Mouse (Mus musculus) heart, embryonic 16.5 days (tissue): ENCODE measurements at regions not wholly inside any gene's neighbourhood (a gene's known extent, or its start where the extent isn't known, plus 50 kb on each side); places are given as distances from the start of the nearest gene placed in this dataset.

Experiments
- ATAC-seq: fragments of 200-750 bp; cut with Nextera tagmentation; replicated peaks from 2 replicates; pipeline ENCODE4 v1.8.0; 2017; ENCODE audit warnings: moderate number of reproducible peaks; ENCODE audit not compliant: insufficient read depth, low FRiP score; ENCODE audit errors: extremely low read depth
- H3K27ac ChIP-seq: fragments of 300-500 bp; sonication (generic); 2 replicates; pipeline ENCODE4 v1.5.1; 2014; ENCODE audit warnings: mild to moderate bottlenecking, low read length, control low read depth, moderate library complexity
- H3K27me3 ChIP-seq: fragments of 300-500 bp; sonication (generic); 2 replicates; pipeline ENCODE4 v1.6.1; 2014; ENCODE audit warnings: low read length, mixed read lengths; ENCODE audit not compliant: control insufficient read depth, insufficient read depth
- H3K36me3 ChIP-seq: fragments of 300-500 bp; sonication (generic); 2 replicates; pipeline ENCODE4 v1.6.1; 2014; ENCODE audit not compliant: control insufficient read depth, insufficient read depth
- H3K4me1 ChIP-seq: fragments of 300-500 bp; sonication (generic); 2 replicates; pipeline ENCODE4 v1.6.1; 2014; ENCODE audit warnings: low read length, mixed read lengths; ENCODE audit not compliant: control insufficient read depth, insufficient read depth
- H3K4me2 ChIP-seq: fragments of 300-500 bp; sonication (generic); 2 replicates; pipeline ENCODE4 v1.6.1; 2014; ENCODE audit warnings: low read depth, mild to moderate bottlenecking, control low read depth, low read length
- H3K4me3 ChIP-seq: fragments of 300-500 bp; sonication (generic); 2 replicates; pipeline ENCODE4 v1.5.1; 2014; ENCODE audit warnings: mild to moderate bottlenecking, control low read depth, low read length
- H3K9ac ChIP-seq: fragments of 300-500 bp; sonication (generic); 2 replicates; pipeline ENCODE4 v1.6.1; 2014; ENCODE audit warnings: low read length, control low read depth
- H3K9me3 ChIP-seq: fragments of 300-500 bp; sonication (generic); replicated peaks from 2 replicates; pipeline ENCODE4 v1.6.1; 2016; ENCODE audit warnings: low read length; ENCODE audit not compliant: control insufficient read depth
- WGBS: fragments of 180-500 bp; shearing (Covaris S2); extraction: QIAGEN DNeasy Blood & Tissue Kit; methylation state at CpG from one replicate; pipeline ENCODE4 v1.1.7; 2014; 5-methylcytosine and 5-hydroxymethylcytosine counted together

DNA sequence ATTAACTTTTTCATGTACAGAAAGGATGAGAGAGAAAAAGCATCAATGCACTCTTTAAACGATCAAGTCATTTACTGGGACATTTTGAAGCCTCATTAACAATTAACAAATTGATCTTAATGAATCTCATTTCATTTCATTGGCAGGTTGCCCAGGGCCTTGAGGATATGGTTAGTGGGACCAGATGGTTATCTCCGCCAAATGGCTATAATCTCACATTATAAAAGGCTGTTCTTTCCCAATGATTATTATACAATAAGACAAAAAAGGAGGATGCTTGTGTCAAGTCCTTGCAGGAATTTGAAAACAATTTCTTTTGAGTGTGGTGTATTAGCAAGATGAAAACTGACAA, 185.3 kb downstream of the Snx13 start:
- Histone ChIP-seq H3K9me3 (no peaks in the 10 kb centered on the region), H3K4me2 (no peak overlapping the region), H3K4me3 (no peak overlapping the region), H3K9ac (no peak overlapping the region), H3K36me3 (no peaks in the 10 kb centered on the region), H3K27ac (no peak overlapping the region), H3K4me1 (no peaks in the 10 kb centered on the region), H3K27me3 (no peaks in the 10 kb centered on the region)
- no peak for ATAC-seq
- WGBS: 70% methylated on average over 2 of the region's 2 CpGs

DNA sequence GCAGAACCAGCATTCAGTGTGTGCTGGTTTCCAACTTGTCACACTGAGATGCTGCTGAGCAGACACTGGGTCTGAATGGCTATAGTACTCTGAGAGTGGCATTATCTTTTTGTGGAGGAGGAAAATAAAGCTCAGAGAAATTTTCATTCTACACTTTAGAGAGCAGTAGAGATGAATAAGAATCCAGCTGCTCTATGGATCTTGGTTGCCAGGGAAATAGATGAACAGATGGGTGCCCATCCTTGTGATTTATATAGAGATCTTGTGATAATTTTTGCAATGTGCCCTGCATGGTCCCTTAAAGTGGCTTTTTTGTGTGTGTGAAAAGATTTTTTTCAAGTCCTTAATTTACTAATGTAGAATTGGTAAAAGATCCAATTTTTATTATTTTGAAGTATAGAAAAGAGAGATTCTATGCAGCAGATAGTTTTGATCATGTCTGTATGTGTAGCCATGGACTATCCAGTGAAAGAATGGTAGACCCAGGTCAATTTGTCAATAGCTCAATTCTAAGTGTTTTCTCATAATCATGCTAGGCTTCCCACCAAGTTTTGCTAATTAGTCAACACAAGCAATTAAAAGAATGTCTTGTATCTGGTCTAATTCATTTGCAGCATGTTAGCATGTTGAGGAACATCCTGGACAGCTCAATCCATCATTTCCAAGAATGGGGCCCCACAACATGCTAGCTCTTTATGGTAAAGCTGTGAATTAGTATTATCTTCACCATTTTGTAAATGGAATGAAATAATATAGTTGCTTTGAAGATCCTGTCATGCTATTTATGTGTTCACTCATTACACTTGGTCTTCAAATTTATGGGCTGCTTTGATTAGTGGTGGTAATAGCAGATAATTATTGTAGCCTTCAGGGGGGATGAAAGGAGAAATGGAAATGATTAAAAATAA, 184.7 kb downstream of the Snx13 start:
- H3K9me3 ChIP-seq: no peaks in the 10 kb centered on the region

DNA sequence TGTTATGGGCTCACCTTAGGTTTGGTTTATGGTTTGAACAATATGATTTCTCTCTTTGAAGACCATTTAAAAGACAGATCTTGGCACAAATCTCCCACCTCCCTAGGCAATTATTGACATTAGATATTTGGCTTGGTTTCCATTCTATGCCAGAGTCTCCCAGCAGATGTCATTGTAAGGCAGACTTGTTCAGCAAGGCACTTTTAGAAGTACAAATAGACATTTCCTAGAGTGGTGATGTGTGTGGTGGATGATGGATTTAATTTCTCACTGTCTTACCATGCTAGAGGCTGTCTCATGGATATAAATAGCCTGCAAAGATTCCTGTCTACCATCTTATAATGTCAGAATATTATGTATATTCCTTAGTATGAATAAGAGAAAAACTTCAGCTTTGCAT, 173.4 kb downstream of the Snx13 start:
- no peaks in the 10 kb centered on the region for H3K36me3 ChIP-seq
- H3K27ac ChIP-seq: no peak overlapping the region
- H3K27me3 ChIP-seq: no peaks in the 10 kb centered on the region
- no peak for ATAC-seq
- no peaks in the 10 kb centered on the region for H3K9me3 ChIP-seq
- H3K9ac ChIP-seq: no peak overlapping the region
- H3K4me3 ChIP-seq: no peak overlapping the region
- no peaks in the 10 kb centered on the region for H3K4me1 ChIP-seq
- no peak overlapping the region for H3K4me2 ChIP-seq

More for the DNA sequence above, 184.7 kb downstream of the Snx13 start:
- no peak for ATAC-seq
- Histone ChIP-seq H3K27ac (no peak overlapping the region), H3K4me2 (no peak overlapping the region), H3K4me1 (no peaks in the 10 kb centered on the region), H3K9ac (no peak overlapping the region), H3K36me3 (no peaks in the 10 kb centered on the region), H3K4me3 (no peak overlapping the region), H3K27me3 (no peaks in the 10 kb centered on the region)

DNA sequence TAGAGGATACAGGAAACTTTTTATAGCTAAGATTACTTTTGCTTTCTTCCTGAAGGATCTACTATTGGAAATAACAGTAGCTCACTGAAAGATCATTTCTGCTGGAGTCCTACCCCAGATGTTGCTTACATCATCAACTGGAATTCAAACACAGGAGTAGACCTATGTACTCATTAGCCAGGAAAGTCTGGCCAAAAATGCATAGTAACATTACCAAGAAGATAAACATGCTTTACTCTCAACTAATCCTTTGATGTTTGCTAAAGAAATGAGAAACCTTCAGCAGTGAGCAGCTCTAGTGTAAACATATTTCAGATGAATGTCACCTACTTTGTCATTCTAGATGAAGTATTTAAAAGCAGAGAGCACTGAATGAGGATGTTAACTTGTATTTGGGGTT, 173.0 kb downstream of the Snx13 start:
- H3K4me3 ChIP-seq: no peak overlapping the region
- H3K36me3 ChIP-seq: no peaks in the 10 kb centered on the region
- no peaks in the 10 kb centered on the region for H3K27me3 ChIP-seq
- no peak overlapping the region for H3K4me2 ChIP-seq
- no peaks in the 10 kb centered on the region for H3K4me1 ChIP-seq
- no peak overlapping the region for H3K9ac ChIP-seq
- ATAC-seq: no peak
- no peak overlapping the region for H3K27ac ChIP-seq
- no peaks in the 10 kb centered on the region for H3K9me3 ChIP-seq

DNA sequence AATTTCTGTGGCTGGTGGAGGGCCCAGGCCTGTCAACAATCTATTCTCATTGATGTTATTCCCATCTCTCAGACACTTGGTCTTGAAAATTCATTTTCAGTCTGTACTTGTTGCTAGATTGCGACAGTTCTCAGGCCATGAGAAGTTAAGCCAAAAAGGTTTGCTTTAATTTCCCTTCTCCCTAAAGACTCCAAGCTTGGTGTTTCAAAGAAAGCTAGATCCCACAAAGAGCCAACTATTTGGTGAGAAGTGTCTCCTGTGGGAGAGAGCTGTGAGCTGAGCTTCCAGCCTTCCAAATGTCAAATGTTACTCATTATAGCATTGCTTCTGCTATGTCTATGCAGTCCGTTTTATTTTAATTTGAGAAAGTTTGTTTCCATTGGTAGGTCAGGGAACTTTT, 169.7 kb downstream of the Snx13 start:
- H3K4me1 ChIP-seq: no peaks in the 10 kb centered on the region
- no peaks in the 10 kb centered on the region for H3K27me3 ChIP-seq
- no peaks in the 10 kb centered on the region for H3K9me3 ChIP-seq
- ATAC-seq: no peak
- H3K9ac ChIP-seq: no peak overlapping the region
- no peaks in the 10 kb centered on the region for H3K36me3 ChIP-seq
- no peak overlapping the region for H3K4me2 ChIP-seq
- no peak overlapping the region for H3K4me3 ChIP-seq
- H3K27ac ChIP-seq: no peak overlapping the region
- WGBS: 73% methylated on average over 2 of the region's 2 CpGs

DNA sequence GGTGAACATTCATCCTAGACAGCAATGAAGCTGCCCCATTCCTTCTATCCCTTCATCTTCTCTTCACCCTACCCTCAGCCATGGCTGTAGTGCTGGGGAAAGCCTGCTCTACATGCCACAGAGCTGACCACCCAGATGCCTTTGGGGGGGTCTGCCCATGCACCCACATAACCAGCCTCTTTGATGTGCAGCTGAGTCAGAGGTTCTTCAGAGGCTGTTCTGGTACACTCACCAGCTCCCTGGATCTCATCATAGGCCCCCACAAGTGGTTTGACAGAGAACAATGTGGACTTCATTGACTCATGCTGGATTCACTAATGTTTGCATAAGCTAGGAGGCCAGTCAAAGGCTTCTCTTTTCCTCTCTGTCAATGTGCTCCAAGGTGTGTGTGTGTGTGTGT, 162.4 kb downstream of the Snx13 start:
- no peaks in the 10 kb centered on the region for H3K9me3 ChIP-seq
- H3K9ac ChIP-seq: no peak overlapping the region
- H3K36me3 ChIP-seq: no peaks in the 10 kb centered on the region
- no peak overlapping the region for H3K4me3 ChIP-seq
- H3K27me3 ChIP-seq: no peaks in the 10 kb centered on the region
- no peak overlapping the region for H3K4me2 ChIP-seq
- ATAC-seq: no peak
- no peaks in the 10 kb centered on the region for H3K4me1 ChIP-seq
- H3K27ac ChIP-seq: no peak overlapping the region

DNA sequence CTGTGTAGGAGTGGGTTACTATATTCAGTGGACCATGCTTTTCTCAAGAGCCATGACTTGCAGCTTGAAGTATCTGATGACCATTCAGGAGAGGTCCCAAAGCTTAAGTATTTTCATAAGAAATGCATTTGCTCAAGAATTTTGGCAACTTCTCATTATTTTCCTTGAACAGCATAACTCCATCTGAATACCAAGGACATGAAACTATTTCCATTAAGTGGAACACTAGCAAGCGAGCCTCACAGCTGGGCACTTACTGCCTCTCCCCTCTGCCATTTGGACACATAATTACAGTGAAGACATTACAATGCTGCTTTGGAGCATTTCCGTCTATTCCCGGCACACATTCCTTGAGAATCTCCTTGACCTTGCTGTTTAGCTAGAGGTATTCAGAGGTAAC, 160.6 kb downstream of the Snx13 start:
- no peak for ATAC-seq
- Histone ChIP-seq H3K9me3 (no peaks in the 10 kb centered on the region), H3K4me2 (no peak overlapping the region), H3K36me3 (no peaks in the 10 kb centered on the region), H3K9ac (no peak overlapping the region), H3K27me3 (no peaks in the 10 kb centered on the region), H3K4me1 (no peaks in the 10 kb centered on the region), H3K27ac (no peak overlapping the region), H3K4me3 (no peak overlapping the region)
- 76% methylated on average over 3 of the region's 3 CpGs for WGBS

DNA sequence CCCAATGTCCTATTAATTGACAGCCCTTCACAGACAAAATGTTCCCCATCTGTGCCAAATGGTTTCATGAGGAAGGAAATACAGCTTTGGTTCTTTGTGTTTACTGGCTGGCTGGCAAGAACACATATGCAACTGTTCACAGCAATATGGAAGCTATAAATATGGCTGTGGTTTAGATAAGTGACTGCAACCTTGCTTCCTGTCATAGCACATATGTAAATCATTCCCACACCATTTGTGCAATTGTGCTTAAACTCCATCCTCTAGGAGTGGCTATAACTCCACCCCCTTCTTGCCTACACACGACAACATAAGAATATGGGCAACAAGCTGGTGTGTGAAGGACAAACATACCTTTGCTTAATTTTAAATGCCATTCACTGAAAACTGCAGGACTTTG, 156.4 kb downstream of the Snx13 start:
- Histone ChIP-seq H3K4me2 (no peak overlapping the region), H3K9ac (no peak overlapping the region), H3K36me3 (no peaks in the 10 kb centered on the region), H3K4me1 (no peaks in the 10 kb centered on the region), H3K27ac (no peak overlapping the region), H3K9me3 (no peaks in the 10 kb centered on the region), H3K4me3 (no peak overlapping the region), H3K27me3 (no peaks in the 10 kb centered on the region)
- no peak for ATAC-seq
- WGBS: 71% methylated on average over 1 of the region's 1 CpGs

DNA sequence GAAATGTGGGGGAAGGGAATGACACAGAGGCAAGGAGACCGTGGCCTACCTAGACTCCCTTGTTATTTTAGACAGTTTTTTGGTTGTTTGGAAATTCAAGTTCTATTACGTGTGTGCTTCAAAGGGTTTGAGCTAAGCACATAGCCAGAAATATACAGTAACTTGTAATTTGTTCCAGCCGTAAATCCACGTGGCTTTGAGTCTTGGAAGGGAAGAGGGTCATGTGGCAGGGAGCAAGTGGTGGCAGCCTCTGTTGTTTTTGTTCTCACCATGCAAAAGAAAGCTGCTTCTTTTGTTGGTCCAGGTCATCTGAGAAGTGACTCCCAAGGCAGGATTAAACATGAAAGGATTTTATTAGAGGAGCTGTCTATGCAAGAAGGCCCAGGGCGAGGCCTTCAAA, 153.1 kb downstream of the Snx13 start:
- Histone ChIP-seq H3K4me1 (no peaks in the 10 kb centered on the region), H3K27ac (no peak overlapping the region), H3K9ac (no peak overlapping the region), H3K27me3 (no peaks in the 10 kb centered on the region), H3K9me3 (no peaks in the 10 kb centered on the region), H3K36me3 (no peaks in the 10 kb centered on the region), H3K4me3 (no peak overlapping the region), H3K4me2 (no peak overlapping the region)
- 63% methylated on average over 5 of the region's 5 CpGs for WGBS
- no peak for ATAC-seq
